Mouse (Mus musculus) lung, adult 2 months (tissue): ENCODE data around the gene Agap3. TPM values are rescaled to one million over a fixed set of nuclear protein-coding genes. Genes with fewer than 3 reads are reported as not detected.

ENCODE experiments used
- DNase-seq: peaks from one replicate; pipeline ENCODE4 v3.0.0; 2022
- H3K4me1 ChIP-seq: fragments of 200-500 bp; 2 replicates; pipeline ENCODE4 v1.6.1; 2011; ENCODE audit warnings: low read length; ENCODE audit not compliant: control insufficient read depth, insufficient read depth
- H3K4me3 ChIP-seq: fragments of 200-500 bp; replicated peaks from 2 replicates; pipeline ENCODE3; 2011; ENCODE audit warnings: low read depth, mild to moderate bottlenecking, control low read depth, low read length; ENCODE audit errors: extremely low read depth
- CTCF ChIP-seq: fragments of 200-500 bp; IDR thresholded peaks from 2 replicates; pipeline ENCODE4 v1.5.1; 2011; ENCODE audit warnings: mild to moderate bottlenecking, low read length, control low read depth; ENCODE audit not compliant: insufficient read depth
- POLR2A ChIP-seq: fragments of 200-500 bp; IDR thresholded peaks from 2 replicates; pipeline ENCODE4 v1.6.1; 2011; ENCODE audit warnings: low read depth, mild to moderate bottlenecking, control low read depth, low read length, borderline replicate concordance; ENCODE audit errors: extremely low read depth
- WGBS: fragments of 180-500 bp; shearing (Covaris S2); methylation state at CpG from one replicate; pipeline ENCODE4 v1.1.7; 2018; 5-methylcytosine and 5-hydroxymethylcytosine counted together
- polyA plus RNA-seq: library from polyadenylated mRNA; depleted of rRNA; stranded (reverse); fragments of >200 nt; gene quantifications from 2 replicates; pipeline ENCODE4 v1.2.3, GENCODE M21; 2012

The Agap3 gene
- polyA plus RNA-seq, 1 experiment = 127 TPM

GRCm38 (mm10) chr5:24472884-24473619 lies 21.1 kb downstream of the Agap3 start:
- no peak for TF ChIP-seq CTCF
- TF ChIP-seq POLR2A = no peak
- Histone ChIP-seq H3K4me3 (no peak overlapping the region), H3K4me1 (no peaks in the 10 kb centered on the region)
- no peak for DNase-seq
- 72% methylated on average over 7 of the region's 7 CpGs for WGBS

- TF ChIP-seq POLR2A (peak; percentile 42; the same call in 1 of the 2 replicates), CTCF (no peak)
- WGBS = 22% methylated on average over 77 of the region's 77 CpGs
- H3K4me3 ChIP-seq = peak overlapping the region; percentile 55
- DNase-seq = peak; percentile 75
- no peaks in the 10 kb centered on the region for H3K4me1 ChIP-seq
Observed at GRCm38 (mm10) chr5:24474025-24474722, 22.2 kb downstream of the Agap3 start.

GRCm38 (mm10) chr5:24474723-24475261 lies 22.8 kb downstream of the Agap3 start:
- H3K4me3 ChIP-seq = peak overlapping the region; percentile 55
- H3K4me1 ChIP-seq = no peaks in the 10 kb centered on the region
- DNase-seq = peak; percentile 56
- 11% methylated on average over 67 of the region's 67 CpGs for WGBS
- TF ChIP-seq POLR2A = no peak
- no peak for TF ChIP-seq CTCF

- WGBS = 64% methylated on average over 6 of the region's 6 CpGs
Observed at GRCm38 (mm10) chr5:24475476-24476241, 23.7 kb downstream of the Agap3 start.

GRCm38 (mm10) chr5:24477909-24478308 lies 25.9 kb downstream of the Agap3 start:
- DNase-seq = no peak
- TF ChIP-seq POLR2A (no peak), CTCF (no peak)
- no peak overlapping the region for H3K4me3 ChIP-seq
- WGBS = 93% methylated on average over 9 of the region's 9 CpGs
- H3K4me1 ChIP-seq = no peaks in the 10 kb centered on the region

More at GRCm38 (mm10) chr5:24475476-24476241, 23.7 kb downstream of the Agap3 start:
- peak; percentile 18; the same call in 1 of the 2 replicates for TF ChIP-seq POLR2A
- no peak for TF ChIP-seq CTCF
- no peaks in the 10 kb centered on the region for H3K4me1 ChIP-seq
- peak overlapping the region; percentile 7 for H3K4me3 ChIP-seq
- DNase-seq = peak; percentile 87

DNA sequence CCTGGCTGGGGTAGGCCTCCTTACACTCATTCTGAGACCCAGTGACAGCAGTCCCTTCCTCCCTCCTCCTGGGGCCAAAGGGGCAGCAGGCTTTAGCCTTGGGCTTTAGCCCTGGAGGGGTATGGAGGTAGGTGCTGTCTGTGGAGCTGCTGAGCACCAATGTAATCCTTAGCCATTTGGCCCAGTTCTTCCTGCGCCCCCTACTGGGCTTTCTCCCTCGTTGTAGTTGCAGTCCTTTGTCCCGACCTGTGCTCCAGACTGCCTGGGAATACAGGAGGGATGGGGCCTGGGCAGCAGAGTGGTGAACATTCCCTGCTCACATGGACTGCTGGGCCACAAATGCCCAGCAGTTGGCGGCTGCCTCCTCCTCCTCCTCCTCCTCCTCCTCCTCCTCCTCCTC lies 29.7 kb downstream of the Agap3 start:
- Histone ChIP-seq H3K4me3 (no peak overlapping the region), H3K4me1 (no peaks in the 10 kb centered on the region)
- peak; percentile 66 for TF ChIP-seq CTCF
- TF ChIP-seq POLR2A = no peak
- WGBS = 32% methylated on average over 4 of the region's 4 CpGs
- peak; percentile 62 for DNase-seq

DNA sequence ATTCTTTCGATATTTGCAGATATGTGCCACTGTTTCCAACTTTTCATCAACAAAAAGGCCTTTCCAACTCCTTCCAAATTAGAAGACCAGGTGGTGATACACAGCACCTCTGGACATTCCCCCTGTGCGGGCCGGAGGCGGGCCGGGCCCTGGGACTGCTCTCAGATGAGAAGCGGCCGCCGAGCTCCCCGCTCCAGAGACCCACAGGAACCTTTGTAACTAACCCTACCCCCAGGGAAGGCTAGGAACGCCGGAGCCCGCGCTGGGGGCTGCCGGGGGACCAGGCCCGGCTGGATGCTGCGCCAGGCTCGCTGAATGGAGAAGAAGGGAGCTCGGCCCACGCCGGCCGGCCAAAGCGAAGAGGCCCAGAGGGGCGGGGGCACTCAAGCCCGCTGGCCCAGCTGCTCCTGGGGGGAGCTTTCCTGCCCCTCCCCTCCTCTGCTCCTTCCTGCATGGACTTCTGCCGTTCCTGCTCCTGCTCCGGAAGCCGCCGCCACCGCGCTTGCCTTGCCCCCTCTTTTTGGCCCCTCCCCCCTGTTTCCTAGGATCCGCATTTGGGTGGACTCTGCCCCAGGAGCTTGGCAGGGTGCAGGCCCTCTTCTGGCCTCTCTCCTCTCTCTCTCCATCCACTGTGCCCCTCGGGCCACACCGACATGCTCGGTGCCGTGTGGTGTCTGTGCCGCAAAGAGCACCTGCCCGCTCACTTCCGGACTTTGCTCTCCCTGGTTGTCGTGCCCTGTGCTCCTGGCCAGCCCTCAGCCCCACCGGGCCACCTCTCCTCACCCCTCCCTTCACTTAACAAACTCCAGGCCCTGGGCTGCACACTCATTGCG lies 30.5 kb downstream of the Agap3 start:
- no peak overlapping the region for H3K4me3 ChIP-seq
- WGBS = 62% methylated on average over 40 of the region's 41 CpGs
- no peak for TF ChIP-seq CTCF
- no peak for TF ChIP-seq POLR2A
- DNase-seq = no peak
- no peaks in the 10 kb centered on the region for H3K4me1 ChIP-seq

GRCm38 (mm10) chr5:24483326-24483725 lies 31.3 kb downstream of the Agap3 start:
- WGBS = 38% methylated on average over 11 of the region's 11 CpGs
- H3K4me1 ChIP-seq = no peaks in the 10 kb centered on the region
- no peak overlapping the region for H3K4me3 ChIP-seq
- TF ChIP-seq CTCF (peak; percentile 75), POLR2A (no peak)
- peak; percentile 49 for DNase-seq
